Mouse (Mus musculus) adipose tissue, adult 10 weeks (tissue): Measurements from ENCODE around the gene Parp4. TPM values are rescaled to one million over a fixed set of nuclear protein-coding genes. Genes with fewer than 3 reads are reported as not detected.

Experiments
- polyA plus RNA-seq: library from polyadenylated mRNA; stranded (reverse); fragments of 350-450 nt; fragmentation: Illumina TruSeq; extraction: RNeasy Lipid Tissue Mini Kit (QIAGEN cat#74804); gene quantifications from one replicate; pipeline ENCODE4 v1.2.3, GENCODE M21; 2014; ENCODE audit warnings: low read depth, low replicate concordance

Gene Parp4
- 19.3 TPM for polyA plus RNA-seq

GRCm38 (mm10) chr14:56575416-56575815 is at the start of gene Parp4, which contains the start of gene Cenpj:
Parp4 (plus strand) TSS chr14:56575619.
Cenpj (minus strand) TSS chr14:56575425.

GRCm38 (mm10) chr14:56667969-56668802 is 92.8 kb downstream of the Parp4 start, which contains the start of gene Mphosph8:
Mphosph8 (plus strand) TSS chr14:56668248.

Other genes starting within 250 kb of the Parp4 start
- 0.50 TPM for gene Atp12a, start 210.6 kb upstream of the Parp4 start, polyA plus RNA-seq
- 2.8 TPM for gene Rnf17, start 173.0 kb upstream of the Parp4 start, polyA plus RNA-seq
- gene Cenpj, start 194 bp upstream of the Parp4 start, polyA plus RNA-seq: 7.5 TPM
- 17.1 TPM for gene Mphosph8, start 92.6 kb downstream of the Parp4 start, polyA plus RNA-seq
- 19.2 TPM for gene Pspc1, start 202.7 kb downstream of the Parp4 start, polyA plus RNA-seq
- 38.9 TPM for gene Zmym5, start 236.1 kb downstream of the Parp4 start, polyA plus RNA-seq